In the genomic region with DNA sequence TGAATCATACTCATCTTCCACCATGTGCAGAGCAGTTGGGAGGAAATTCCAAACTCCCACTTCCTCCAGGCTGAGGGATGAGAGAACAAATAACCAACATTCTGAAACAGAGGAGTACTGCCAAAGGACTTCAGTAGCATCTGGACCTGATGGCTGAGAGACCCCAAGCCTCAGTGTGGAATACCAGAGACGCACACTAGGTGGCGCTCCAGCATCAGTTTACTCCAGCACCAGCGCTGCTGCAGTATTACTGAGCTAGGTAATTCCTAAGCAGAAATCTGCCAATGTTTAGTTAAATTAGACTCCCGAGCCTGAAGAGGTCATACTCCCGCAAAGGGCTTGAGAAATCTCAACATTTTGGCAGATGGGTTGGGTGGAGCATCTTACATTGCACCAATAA, we compare ENCODE assay signal across 9 mouse cellular contexts. TPM values are rescaled to one million over a fixed set of nuclear protein-coding genes. Genes with fewer than 3 reads are reported as not detected.
A peak's percentile ranks its signal among the peaks of the same experiment; 100 is the strongest.
DNase-seq lines count a peak whose midpoint lies in the region; ATAC-seq and TF ChIP-seq lines count a peak whose summit lies in the region.
"Had no signal": no experiment of that assay in that cellular context is flagged by ENCODE, and none has a peak within 500 bp of the region (broad histone marks: within the 10 kb centered on the region; RNA-seq: fewer than 3 reads in every experiment).

No protein-coding gene starts in this region.

- H3K4me3 ChIP-seq in C2C12 (ENCODE audit: insufficient read depth, poor library complexity, severe bottlenecking): no peak overlapping the region
- H3K4me3 ChIP-seq in embryonic facial prominence, embryonic 10.5 days: no peak overlapping the region
- H3K4me3 ChIP-seq in thymus, adult 2 months (ENCODE audit: control insufficient read depth, insufficient read depth, low read length): no peak overlapping the region
- H3K4me3 ChIP-seq: heart, embryonic 13.5 days had no signal

- peak; percentile 83 for ATAC-seq in granulocyte monocyte progenitor cell, adult 5-6 weeks (replicated peaks; ENCODE audit: poor library complexity, severe bottlenecking)

- no peak overlapping the region for H3K27ac ChIP-seq in embryonic facial prominence, embryonic 10.5 days (replicated peaks)
- H3K27ac ChIP-seq in thymus, adult 2 months (ENCODE audit: control insufficient read depth, insufficient read depth, low read length): no peak overlapping the region
- H3K27ac ChIP-seq: heart, embryonic 13.5 days had no signal

- TF ChIP-seq CTCF in C2C12 (IDR thresholded peaks at IDR 0.05; ENCODE audit: control insufficient read depth, insufficient read depth, insufficient read length): peak; percentile 87
- peak; percentile 66; the same call in 1 of the 2 replicates for TF ChIP-seq CTCF in thymus, adult 2 months (IDR thresholded peaks at IDR 0.05; ENCODE audit: borderline replicate concordance, control insufficient read depth, extremely low read depth, insufficient read depth, low read length, poor library complexity)

- no peaks in the 10 kb centered on the region for H3K79me3 ChIP-seq in C2C12 (ENCODE audit: low read depth)

- 5% methylated on average over 5 of the region's 5 CpGs for WGBS in embryonic facial prominence, embryonic 10.5 days
- 5% methylated on average over 5 of the region's 5 CpGs for WGBS in thymus, adult 2 months

- TF ChIP-seq POLR2A in thymus, adult 2 months (IDR thresholded peaks at IDR 0.05; ENCODE audit: control insufficient read depth, extremely low read depth, insufficient read depth, low read length, poor library complexity): no peak

- H3K4me1 ChIP-seq in embryonic facial prominence, embryonic 10.5 days: peaks cover 11% of the 10 kb centered on the region
- H3K4me1 ChIP-seq in thymus, adult 2 months (replicated peaks; ENCODE audit: control insufficient read depth, insufficient read depth, low read length): no peaks in the 10 kb centered on the region
- H3K4me1 ChIP-seq: heart, embryonic 13.5 days had no signal

- peak; percentile 89 for DNase-seq in adrenal gland, postnatal 14 days
- DNase-seq in embryonic facial prominence, embryonic 10.5 days (ENCODE audit: low spot score): peak; percentile 89
- peak; percentile 76 to 92 for DNase-seq in kidney, postnatal 36 days
- peak; percentile 68 to 78 for DNase-seq in lung, adult 18-20 months
- DNase-seq in ovary, adult 18-20 months (ENCODE audit: low spot score): peak; percentile 21
- DNase-seq in thymus, adult 2 months: peak; percentile 83

- peaks cover 5% of the 10 kb centered on the region for H3K27me3 ChIP-seq in C2C12 (ENCODE audit: control insufficient read depth, insufficient read depth, insufficient read length)
- no peaks in the 10 kb centered on the region for H3K27me3 ChIP-seq in embryonic facial prominence, embryonic 10.5 days (replicated peaks; ENCODE audit: low read depth, poor library complexity, severe bottlenecking)
- no peaks in the 10 kb centered on the region for H3K27me3 ChIP-seq in thymus, adult 2 months (ENCODE audit: control insufficient read depth, insufficient read depth, low read length)

- H3ac ChIP-seq in C2C12 (ENCODE audit: control insufficient read depth, insufficient read length, low read depth): no peak overlapping the region

- peaks cover 5% of the 10 kb centered on the region; the same call in 1 of the 2 replicates for H3K9me3 ChIP-seq in embryonic facial prominence, embryonic 10.5 days

- no peaks in the 10 kb centered on the region for H3K79me2 ChIP-seq in C2C12 (ENCODE audit: control insufficient read depth, insufficient read depth)

- no peaks in the 10 kb centered on the region for H3K36me3 ChIP-seq in C2C12 (ENCODE audit: control insufficient read depth, insufficient read depth)
- H3K36me3 ChIP-seq in embryonic facial prominence, embryonic 10.5 days (replicated peaks): no peaks in the 10 kb centered on the region
- H3K36me3 ChIP-seq in thymus, adult 2 months (ENCODE audit: control insufficient read depth, insufficient read depth, low read length): no peaks in the 10 kb centered on the region
- H3K36me3 ChIP-seq: heart, embryonic 13.5 days had no signal

TF ChIP-seq in C2C12, 6 proteins besides CTCF, POLR2A, EP300 and RAD21:
- TF ChIP-seq USF1 (IDR thresholded peaks at IDR 0.05; ENCODE audit: low read depth): no peak
- TF ChIP-seq MAX (IDR thresholded peaks at IDR 0.05): no peak
- no peak for TF ChIP-seq FOSL1 (IDR thresholded peaks at IDR 0.05; ENCODE audit: insufficient read depth, low read length, poor library complexity, severe bottlenecking)
- no peak for TF ChIP-seq MYOD1 (IDR thresholded peaks at IDR 0.05; ENCODE audit: control insufficient read depth, insufficient read length, low read depth)
- TF ChIP-seq CEBPB (IDR thresholded peaks at IDR 0.05; ENCODE audit: low read depth): no peak
- TF ChIP-seq MYOG (IDR thresholded peaks at IDR 0.05; ENCODE audit: control insufficient read depth, extremely low read depth, insufficient read length): no peak

RNA-seq across cellular contexts. Expression of gene Chit1, which starts 9.1 kb away (rescaled TPM):
- 0.02 TPM for polyA plus RNA-seq in C2C12 (2012; fragmentation: generic; extraction: Trizol)
- total RNA-seq in adrenal gland, postnatal 14 days (2021): not detected in 2 replicates
- 0.09 TPM in 1 of 2 replicates, not detected in the other for polyA plus RNA-seq in embryonic facial prominence, embryonic 10.5 days (2016; fragmentation: Nextera tagmentation; extraction: Ambion mirVana)
- total RNA-seq in granulocyte monocyte progenitor cell, adult 5-6 weeks (2014; fragmentation: Nextera tagmentation): 0.62 and 1.7 TPM in 2 replicates
- total RNA-seq in granulocyte monocyte progenitor cell, adult 5-6 weeks (2017): 0.22 and 0.82 TPM in 2 replicates
- polyA plus RNA-seq in thymus, adult 2 months (2012; rRNA removed): 0.54 and 0.78 TPM in 2 replicates

RNA-seq across cellular contexts. Expression of gene Btg2, which starts 41.3 kb away (rescaled TPM):
- 10.2 TPM for polyA plus RNA-seq in C2C12 (2012; fragmentation: generic; extraction: Trizol)
- 36.7 and 58.2 TPM in 2 replicates for total RNA-seq in adrenal gland, postnatal 14 days (2021)
- polyA plus RNA-seq in embryonic facial prominence, embryonic 10.5 days (2016; fragmentation: Nextera tagmentation; extraction: Ambion mirVana): 32.5 and 40.4 TPM in 2 replicates
- total RNA-seq in granulocyte monocyte progenitor cell, adult 5-6 weeks (2014; fragmentation: Nextera tagmentation): 7.2 and 13.5 TPM in 2 replicates
- 31.3 and 33.7 TPM in 2 replicates for total RNA-seq in granulocyte monocyte progenitor cell, adult 5-6 weeks (2017)
- 432 and 481 TPM in 2 replicates for polyA plus RNA-seq in thymus, adult 2 months (2012; rRNA removed)

Comparison
In these comparisons a context has a peak if more than half of its experiments do, and no peak if none do; other contexts are left out.
1. DNase-seq: peak in every context shown above with its lines; median percentile 89 in adrenal gland, postnatal 14 days; 89 in embryonic facial prominence, embryonic 10.5 days; 84 in kidney, postnatal 36 days; 83 in thymus, adult 2 months; 73 in lung, adult 18-20 months; 21 in ovary, adult 18-20 months.
2. RNA of gene Btg2, which starts 41.3 kb away (polyA plus RNA-seq): 432 to 481 TPM in thymus, adult 2 months; 32.5 to 40.4 TPM in embryonic facial prominence, embryonic 10.5 days and 10.2 TPM in C2C12 (single experiment); every median in the first group is over 10 times any median in the second.